Mouse (Mus musculus): ENCODE results near the gene Fads3. TPM values are rescaled to one million over a fixed set of nuclear protein-coding genes. Genes with fewer than 3 reads are reported as not detected.

Gene Fads3
- polyA plus RNA-seq, 1 experiment from 2014 or later: 40.7 TPM

DNA sequence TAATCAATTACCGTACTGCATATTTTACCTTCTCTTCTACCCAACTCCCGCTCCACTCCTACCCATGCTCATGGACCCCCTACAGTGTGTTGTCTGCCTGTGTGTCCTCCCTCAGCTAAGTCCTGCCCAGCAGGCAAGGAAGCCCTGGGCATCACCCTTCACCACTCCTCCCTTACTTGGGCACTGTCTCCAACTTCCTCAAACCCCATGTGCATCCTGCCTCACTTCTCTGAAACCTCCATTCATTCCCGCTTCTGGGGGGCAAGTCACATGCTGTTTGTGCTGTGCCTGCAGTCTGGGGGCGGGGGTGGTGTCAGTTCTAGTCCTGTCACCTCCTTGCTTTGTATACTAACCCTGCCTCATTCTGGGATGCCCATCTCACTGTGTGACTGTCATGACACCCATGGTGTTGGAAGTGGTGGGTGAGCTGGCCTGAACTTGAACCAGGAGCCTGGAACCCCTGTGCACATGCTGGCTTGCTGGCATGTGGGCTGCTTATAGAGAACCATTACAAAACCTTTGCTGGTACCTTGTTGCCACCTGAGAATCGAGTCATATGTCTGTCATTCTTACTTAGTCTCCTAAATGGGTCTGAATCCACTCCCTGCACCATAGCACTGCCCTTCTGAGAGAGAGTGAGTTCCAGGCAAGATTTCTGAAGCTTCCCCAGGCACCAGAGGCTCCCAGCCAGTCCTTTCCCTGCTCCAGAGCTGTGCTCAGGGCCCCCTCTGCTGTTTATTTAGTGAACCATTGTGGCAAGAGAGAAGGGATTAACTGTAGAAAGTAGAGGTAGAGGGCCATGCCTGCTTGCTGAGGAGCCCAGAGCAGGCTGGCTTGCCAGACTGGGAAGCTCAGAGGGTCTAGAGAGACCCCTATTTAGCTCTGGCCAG lies 18.7 kb upstream of the Fads3 start:
- 66% methylated on average over 5 of the region's 5 CpGs for WGBS
- Histone ChIP-seq H3K9ac (peak overlapping the region; percentile 16; the same call in 1 of the 2 replicates), H3K27me3 (replicated peaks) (no peaks in the 10 kb centered on the region), H3K4me1 (replicated peaks) (peaks cover 81% of the 10 kb centered on the region), H3K4me3 (no peak overlapping the region), H3K9me3 (replicated peaks) (no peaks in the 10 kb centered on the region), H3K4me2 (peak overlapping the region; percentile 8; the same call in 1 of the 2 replicates), H3K36me3 (peaks cover 14% of the 10 kb centered on the region), H3K27ac (ENCODE audit: poor library complexity, severe bottlenecking) (peak overlapping the region; percentile 88)
- 0 out of 2 replicates have a peak, but pooled peaks have one; percentile 0 for ATAC-seq (ENCODE audit: insufficient number of reproducible peaks, low FRiP score)

DNA sequence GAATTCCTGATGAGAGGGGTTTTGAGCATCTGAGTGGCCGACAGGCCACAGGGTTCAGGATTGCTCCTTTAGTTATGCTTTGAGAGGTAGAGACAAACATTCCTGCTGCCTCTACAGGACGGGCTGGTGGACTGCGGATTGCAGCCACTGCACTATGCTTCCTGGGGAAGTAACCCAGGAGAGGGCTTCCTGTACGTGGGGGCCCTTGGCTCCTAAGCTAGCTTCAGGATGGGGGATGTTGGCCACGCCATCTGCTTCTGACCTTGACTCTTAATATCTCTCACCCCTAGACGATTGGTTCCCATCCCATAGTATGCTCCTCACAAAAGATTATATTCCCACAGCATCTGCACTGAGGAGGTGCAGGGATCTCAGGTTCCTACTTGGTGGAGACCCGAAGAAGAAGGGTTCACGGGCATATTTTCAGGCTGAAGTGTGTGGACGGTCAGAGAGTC lies 18.0 kb upstream of the Fads3 start:
- no peaks in the 10 kb centered on the region for H3K27me3 ChIP-seq (replicated peaks)
- no peak overlapping the region for H3K9ac ChIP-seq
- H3K9me3 ChIP-seq (replicated peaks): no peaks in the 10 kb centered on the region
- no peak overlapping the region for H3K4me3 ChIP-seq
- peaks cover 21% of the 10 kb centered on the region for H3K36me3 ChIP-seq
- WGBS: 58% methylated on average over 9 of the region's 9 CpGs
- H3K27ac ChIP-seq (ENCODE audit: poor library complexity, severe bottlenecking): peak overlapping the region; percentile 88
- peak; percentile 36; the same call in 1 of the 2 replicates for ATAC-seq (ENCODE audit: insufficient number of reproducible peaks, low FRiP score)
- peaks cover 78% of the 10 kb centered on the region for H3K4me1 ChIP-seq (replicated peaks)
- H3K4me2 ChIP-seq: peak overlapping the region; percentile 1

DNA sequence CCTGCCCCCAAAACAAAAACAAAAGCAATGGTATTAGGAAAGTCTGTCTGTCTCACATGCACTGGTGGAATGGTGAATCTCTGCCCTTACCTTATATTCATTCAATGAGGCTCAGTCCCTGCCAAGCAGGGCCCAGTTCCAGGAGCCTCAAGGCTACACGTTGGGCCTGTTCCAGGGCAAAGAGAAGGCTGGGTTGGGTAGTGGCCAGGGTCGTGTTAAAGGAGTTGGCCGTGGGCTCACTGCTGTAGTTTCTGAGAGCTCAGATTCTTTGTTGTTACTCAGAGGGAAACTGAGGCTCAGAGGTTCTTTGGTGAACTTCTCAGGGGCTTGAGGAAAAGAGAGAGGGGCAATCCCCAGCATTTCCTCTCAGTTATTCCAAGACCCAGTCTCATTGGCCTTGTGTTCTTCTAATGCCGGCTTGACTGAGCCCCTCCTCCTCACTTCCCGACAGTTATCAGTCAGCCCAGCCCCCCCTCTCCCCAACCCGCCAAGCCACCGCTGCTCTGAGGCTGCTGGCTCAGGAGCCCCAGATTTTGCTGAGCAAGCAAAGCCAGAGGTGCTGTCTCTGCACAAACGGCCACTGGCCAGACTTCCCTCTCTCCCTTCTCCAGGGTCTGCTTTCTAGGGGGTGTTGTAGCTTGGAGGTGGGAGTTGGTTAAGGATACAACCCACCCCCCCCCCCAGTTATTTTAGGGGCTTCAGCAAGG lies 16.0 kb upstream of the Fads3 start:
- peaks cover 59% of the 10 kb centered on the region for H3K4me1 ChIP-seq (replicated peaks)
- peak overlapping the region; percentile 32 for H3K4me2 ChIP-seq
- H3K4me3 ChIP-seq: no peak overlapping the region
- H3K27me3 ChIP-seq (replicated peaks): no peaks in the 10 kb centered on the region
- H3K27ac ChIP-seq (ENCODE audit: poor library complexity, severe bottlenecking): peak overlapping the region; percentile 88
- peak; percentile 69 for ATAC-seq (ENCODE audit: insufficient number of reproducible peaks, low FRiP score)
- no peaks in the 10 kb centered on the region for H3K9me3 ChIP-seq (replicated peaks)
- peak overlapping the region; percentile 56 for H3K9ac ChIP-seq
- 16% methylated on average over 8 of the region's 8 CpGs for WGBS
- H3K36me3 ChIP-seq: peaks cover 40% of the 10 kb centered on the region

DNA sequence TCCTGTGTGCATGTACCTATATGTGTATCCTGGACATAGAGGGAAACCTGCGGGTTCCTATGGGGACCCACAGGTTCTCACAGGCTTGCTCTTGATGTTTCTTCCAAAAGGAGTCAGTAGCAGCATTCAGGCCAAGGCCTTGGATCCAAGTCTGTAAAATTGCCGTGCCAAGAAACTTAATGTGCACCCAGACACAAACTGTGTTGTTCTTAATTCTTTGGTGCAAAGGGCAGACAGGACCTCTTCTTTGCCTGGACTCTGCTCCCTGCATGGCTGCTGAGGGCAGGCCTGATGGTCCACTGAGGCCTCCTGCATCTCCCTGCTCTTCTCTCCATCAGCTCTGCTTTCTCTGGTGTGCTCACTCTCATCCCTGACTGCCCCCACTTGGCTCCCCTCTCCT lies 11.6 kb upstream of the Fads3 start:
- no peaks in the 10 kb centered on the region for H3K9me3 ChIP-seq (replicated peaks)
- no peak overlapping the region for H3K9ac ChIP-seq
- WGBS: 90% methylated on average over 2 of the region's 2 CpGs
- H3K36me3 ChIP-seq: peaks cover 61% of the 10 kb centered on the region
- peaks cover 22% of the 10 kb centered on the region for H3K4me1 ChIP-seq (replicated peaks)
- H3K4me2 ChIP-seq: no peak overlapping the region
- no peak overlapping the region for H3K4me3 ChIP-seq
- ATAC-seq (ENCODE audit: insufficient number of reproducible peaks, low FRiP score): no peak
- no peaks in the 10 kb centered on the region for H3K27me3 ChIP-seq (replicated peaks)
- no peak overlapping the region for H3K27ac ChIP-seq (ENCODE audit: poor library complexity, severe bottlenecking)

DNA sequence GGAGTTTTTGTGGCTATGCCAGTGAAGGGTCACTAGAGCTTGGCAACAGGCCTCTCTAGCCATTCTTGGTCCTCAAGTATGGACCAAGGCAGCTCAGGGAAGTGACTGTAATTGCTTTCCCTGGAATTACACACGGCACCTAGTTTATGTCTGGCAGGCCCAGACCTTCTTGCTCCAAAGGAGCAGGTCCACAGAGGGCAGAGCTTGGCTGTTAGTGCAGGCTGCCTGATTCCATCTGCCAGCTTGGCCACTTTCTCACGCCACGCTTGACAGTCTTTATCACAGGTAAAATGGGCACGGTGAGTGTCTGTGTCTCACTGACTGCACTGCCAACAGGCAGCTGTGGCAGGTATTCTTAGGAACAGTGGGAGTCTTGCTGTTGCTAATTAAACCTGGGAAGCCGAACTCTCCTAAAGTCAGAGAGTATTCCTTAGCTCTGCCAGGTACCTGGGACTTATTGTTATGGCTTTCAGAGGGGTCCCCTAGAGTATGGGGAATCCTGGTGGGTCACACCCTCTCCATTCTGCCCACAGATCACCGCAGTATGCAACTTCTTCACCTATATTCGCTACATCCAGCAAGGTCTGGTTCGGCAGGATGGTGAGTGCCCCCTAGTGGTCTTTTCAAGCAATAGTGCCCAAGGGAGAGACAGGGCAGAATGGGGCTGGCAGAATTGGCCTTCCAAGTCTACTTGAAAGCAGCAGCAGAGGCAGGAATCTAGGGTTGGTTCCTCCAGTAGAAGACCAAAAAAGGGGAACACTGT lies 8.0 kb upstream of the Fads3 start:
- H3K9me3 ChIP-seq (replicated peaks): no peaks in the 10 kb centered on the region
- H3K27ac ChIP-seq (ENCODE audit: poor library complexity, severe bottlenecking): no peak overlapping the region
- 40% methylated on average over 8 of the region's 8 CpGs for WGBS
- no peak overlapping the region for H3K4me3 ChIP-seq
- H3K4me2 ChIP-seq: no peak overlapping the region
- peaks cover 49% of the 10 kb centered on the region for H3K36me3 ChIP-seq
- no peak overlapping the region for H3K9ac ChIP-seq
- peaks cover 15% of the 10 kb centered on the region for H3K4me1 ChIP-seq (replicated peaks)
- no peak for ATAC-seq (ENCODE audit: insufficient number of reproducible peaks, low FRiP score)
- H3K27me3 ChIP-seq (replicated peaks): no peaks in the 10 kb centered on the region

DNA sequence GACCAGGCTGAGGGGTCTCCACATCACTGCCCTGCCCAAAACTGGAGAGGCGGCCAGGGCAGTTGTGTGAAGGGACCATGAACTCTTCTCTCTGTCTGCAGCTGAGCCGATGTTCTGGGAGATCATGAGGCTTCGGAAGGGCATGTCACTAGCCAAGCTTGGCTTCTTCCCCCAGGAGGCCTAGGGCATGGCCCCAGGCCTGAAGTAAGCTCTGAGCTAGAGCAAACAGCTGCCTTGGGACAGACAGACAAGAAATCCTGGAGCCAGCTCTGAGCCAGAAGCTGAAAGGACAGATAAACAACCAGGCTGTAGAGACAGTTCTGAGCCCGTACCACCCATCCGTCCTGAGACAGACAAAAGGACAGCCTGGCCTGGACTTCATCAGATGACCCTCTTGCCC lies 7.0 kb upstream of the Fads3 start:
- H3K4me3 ChIP-seq: no peak overlapping the region
- WGBS: 84% methylated on average over 5 of the region's 5 CpGs
- H3K4me1 ChIP-seq (replicated peaks): peaks cover 24% of the 10 kb centered on the region
- no peak overlapping the region for H3K4me2 ChIP-seq
- H3K36me3 ChIP-seq: peaks cover 40% of the 10 kb centered on the region
- H3K9ac ChIP-seq: no peak overlapping the region
- no peak overlapping the region for H3K27ac ChIP-seq (ENCODE audit: poor library complexity, severe bottlenecking)
- no peaks in the 10 kb centered on the region for H3K27me3 ChIP-seq (replicated peaks)
- no peak for ATAC-seq (ENCODE audit: insufficient number of reproducible peaks, low FRiP score)
- H3K9me3 ChIP-seq (replicated peaks): no peaks in the 10 kb centered on the region

DNA sequence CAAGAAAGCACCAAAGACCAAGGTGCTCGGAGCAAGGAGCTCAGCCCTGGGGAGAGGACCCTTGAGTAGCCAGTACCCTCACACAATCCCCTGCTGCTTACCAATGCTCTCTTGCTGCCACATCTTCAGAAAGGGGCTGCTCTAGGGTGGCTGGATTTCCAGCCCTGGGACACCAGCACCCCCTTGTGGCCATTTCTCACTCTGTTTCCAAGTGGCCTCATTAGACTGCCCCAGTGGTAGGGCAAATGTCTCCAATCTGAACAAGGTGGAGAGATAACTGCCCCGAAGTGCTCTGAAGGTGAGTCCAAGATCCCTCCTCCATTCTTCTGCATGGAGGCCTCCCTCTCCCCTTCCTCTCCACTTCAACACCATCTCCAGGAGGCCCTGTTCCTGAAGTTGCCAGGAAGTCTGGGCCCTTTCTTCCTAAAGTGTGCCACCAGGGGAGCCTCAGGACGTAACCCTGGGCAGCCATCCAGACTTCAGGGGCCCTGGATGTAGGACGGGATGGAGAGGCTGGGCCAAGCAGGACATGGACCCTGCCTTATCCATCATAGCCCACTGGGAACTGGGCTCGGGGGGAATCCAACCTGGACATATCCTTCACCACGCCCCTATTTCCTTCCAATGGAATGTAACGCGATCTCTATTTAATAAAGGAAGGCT lies 6.5 kb upstream of the Fads3 start:
- no peak overlapping the region for H3K4me2 ChIP-seq
- 0 out of 2 replicates have a peak, but pooled peaks have one; percentile 36 for ATAC-seq (ENCODE audit: insufficient number of reproducible peaks, low FRiP score)
- no peaks in the 10 kb centered on the region for H3K9me3 ChIP-seq (replicated peaks)
- no peak overlapping the region for H3K4me3 ChIP-seq
- H3K4me1 ChIP-seq (replicated peaks): peaks cover 30% of the 10 kb centered on the region
- no peak overlapping the region for H3K27ac ChIP-seq (ENCODE audit: poor library complexity, severe bottlenecking)
- 58% methylated on average over 8 of the region's 8 CpGs for WGBS
- H3K27me3 ChIP-seq (replicated peaks): no peaks in the 10 kb centered on the region
- no peak overlapping the region for H3K9ac ChIP-seq
- peaks cover 35% of the 10 kb centered on the region for H3K36me3 ChIP-seq

DNA sequence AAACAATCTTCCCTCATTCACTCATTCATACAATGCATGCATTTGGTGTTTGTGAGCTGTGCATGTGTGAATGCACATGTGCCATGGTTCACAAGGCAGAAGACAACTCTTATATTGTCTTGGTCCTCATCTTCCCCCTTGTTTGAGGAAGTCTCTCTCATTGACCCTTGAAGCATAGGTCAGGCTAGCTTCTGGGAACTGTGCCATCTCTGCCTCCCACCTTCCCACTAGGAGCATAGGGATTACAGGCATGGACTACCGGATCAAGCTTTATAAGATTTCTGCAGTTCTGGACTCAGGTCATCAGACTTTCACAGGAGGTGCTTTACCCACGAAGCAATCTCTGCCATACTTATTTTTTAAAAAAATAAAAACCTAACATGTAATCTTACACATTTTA lies 3.8 kb upstream of the Fads3 start:
- Histone ChIP-seq H3K4me1 (replicated peaks) (peaks cover 46% of the 10 kb centered on the region), H3K4me3 (no peak overlapping the region), H3K36me3 (peaks cover 24% of the 10 kb centered on the region), H3K9ac (no peak overlapping the region), H3K9me3 (replicated peaks) (no peaks in the 10 kb centered on the region), H3K27me3 (replicated peaks) (no peaks in the 10 kb centered on the region), H3K27ac (ENCODE audit: poor library complexity, severe bottlenecking) (no peak overlapping the region), H3K4me2 (no peak overlapping the region)
- 76% methylated on average over 2 of the region's 2 CpGs for WGBS
- ATAC-seq (ENCODE audit: insufficient number of reproducible peaks, low FRiP score): no peak

DNA sequence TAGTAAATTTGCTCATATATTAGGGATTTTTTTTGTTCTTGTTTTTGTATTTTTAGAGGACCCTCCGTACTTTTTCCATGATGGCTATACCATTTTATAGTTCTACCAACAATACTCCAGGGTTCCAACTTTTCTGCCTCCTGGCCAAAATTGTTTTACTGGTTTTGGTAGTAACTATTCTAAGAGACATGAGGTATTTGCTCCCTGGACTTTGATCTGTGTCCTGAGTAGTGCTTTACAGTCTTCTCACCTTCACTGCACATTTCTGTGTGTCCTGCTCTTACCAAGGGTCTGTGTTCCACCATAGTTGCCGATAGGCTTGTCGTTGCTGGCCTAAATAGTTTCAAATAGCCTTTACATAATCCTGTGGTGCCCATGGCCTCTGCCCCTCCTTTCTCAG lies 3.0 kb upstream of the Fads3 start:
- Histone ChIP-seq H3K27ac (ENCODE audit: poor library complexity, severe bottlenecking) (peak overlapping the region; percentile 87), H3K4me2 (peak overlapping the region; percentile 42), H3K4me3 (no peak overlapping the region), H3K9ac (no peak overlapping the region), H3K9me3 (replicated peaks) (no peaks in the 10 kb centered on the region), H3K27me3 (replicated peaks) (no peaks in the 10 kb centered on the region), H3K4me1 (replicated peaks) (peaks cover 55% of the 10 kb centered on the region), H3K36me3 (peaks cover 20% of the 10 kb centered on the region; the same call in 1 of the 2 replicates)
- ATAC-seq (ENCODE audit: insufficient number of reproducible peaks, low FRiP score): no peak
- 74% methylated on average over 3 of the region's 3 CpGs for WGBS

DNA sequence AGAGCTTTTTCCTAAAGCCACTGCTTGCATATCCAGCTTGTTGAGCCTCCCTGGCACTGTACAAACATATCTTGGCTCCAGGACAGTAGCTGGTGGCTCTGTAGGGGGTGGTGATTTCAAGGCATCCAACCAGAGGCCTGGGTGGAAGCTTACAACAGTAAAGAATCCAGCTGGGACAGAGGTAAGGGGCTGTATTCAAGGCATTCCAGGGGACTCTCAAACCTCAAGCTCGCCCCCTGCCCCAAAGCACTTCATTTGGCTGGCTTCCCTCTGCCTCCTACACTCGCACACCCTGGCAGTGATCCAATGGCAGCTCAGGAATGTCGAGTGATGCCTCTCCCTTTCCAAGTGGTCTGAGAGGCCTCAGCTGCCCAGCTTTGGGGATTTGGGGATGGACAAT lies 2.5 kb upstream of the Fads3 start:
- no peak for ATAC-seq (ENCODE audit: insufficient number of reproducible peaks, low FRiP score)
- Histone ChIP-seq H3K4me1 (replicated peaks) (peaks cover 60% of the 10 kb centered on the region), H3K4me3 (no peak overlapping the region), H3K9ac (no peak overlapping the region), H3K4me2 (peak overlapping the region; percentile 42), H3K9me3 (replicated peaks) (no peaks in the 10 kb centered on the region), H3K27me3 (replicated peaks) (no peaks in the 10 kb centered on the region), H3K27ac (ENCODE audit: poor library complexity, severe bottlenecking) (peak overlapping the region; percentile 87), H3K36me3 (peaks cover 18% of the 10 kb centered on the region; the same call in 1 of the 2 replicates)
- 2% methylated on average over 3 of the region's 3 CpGs for WGBS
